In the genomic region with DNA sequence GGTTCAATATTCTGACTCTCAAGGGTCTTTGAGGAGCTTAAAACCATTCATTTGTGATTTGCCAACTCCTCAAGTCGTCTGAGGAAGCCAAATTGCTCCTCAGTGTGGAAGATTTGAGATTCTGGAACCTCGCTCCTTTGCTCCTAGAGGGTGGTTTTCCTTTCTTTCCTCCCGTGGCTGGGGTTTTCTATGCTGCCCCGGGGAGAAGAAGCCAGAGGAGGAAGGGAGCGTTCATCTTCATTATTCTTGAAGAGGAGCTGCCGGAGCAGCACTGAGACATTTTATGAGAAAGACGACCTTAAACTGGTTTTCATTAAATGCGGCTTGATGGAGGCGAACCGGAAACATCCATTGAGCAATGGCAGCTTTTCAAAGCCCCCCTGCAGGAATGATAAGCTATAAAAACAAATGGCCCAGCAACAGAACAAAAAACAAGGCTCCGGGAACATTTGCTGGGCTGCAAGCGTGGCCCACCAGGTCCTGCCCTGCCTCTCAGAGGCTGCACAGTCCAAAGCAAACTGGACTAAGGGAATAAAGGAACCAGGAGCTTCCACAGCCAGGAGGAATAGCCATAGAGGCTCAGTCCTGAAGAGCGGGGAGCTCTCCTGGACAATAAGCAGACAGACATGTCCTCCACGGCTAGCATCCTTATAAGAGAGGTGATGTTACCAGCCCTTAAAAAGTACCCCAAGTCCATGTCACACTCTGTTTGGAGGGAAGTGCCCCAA, we compare ENCODE assay signal across 13 mouse cellular contexts.
DNase-seq lines count a peak whose midpoint lies in the region; ATAC-seq lines count a peak whose summit lies in the region.
"Had no signal": no experiment of that assay in that cellular context is flagged by ENCODE, and none has a peak within 500 bp of the region (broad histone marks: within the 10 kb centered on the region; RNA-seq: fewer than 3 reads in every experiment).

No protein-coding gene starts in this region.

- no peak overlapping the region for H3K9ac ChIP-seq in midbrain, embryonic 13.5 days (replicated peaks)
- no peak overlapping the region for H3K9ac ChIP-seq in midbrain, embryonic 14.5 days (replicated peaks; ENCODE audit: low read length)
- no peak overlapping the region for H3K9ac ChIP-seq in neural tube, embryonic 14.5 days (replicated peaks; ENCODE audit: low read depth, low read length)
- H3K9ac ChIP-seq: liver, embryonic 15.5 days had no signal

- peaks cover 27% of the 10 kb centered on the region for H3K4me1 ChIP-seq in heart, embryonic 10.5 days
- H3K4me1 ChIP-seq in midbrain, embryonic 13.5 days (replicated peaks): peaks cover 7% of the 10 kb centered on the region; the same call in 1 of the 2 replicates
- H3K4me1 ChIP-seq in midbrain, embryonic 14.5 days (ENCODE audit: control insufficient read depth, insufficient read depth, low read length): no peaks in the 10 kb centered on the region
- peaks cover 9% of the 10 kb centered on the region for H3K4me1 ChIP-seq in neural tube, embryonic 14.5 days (ENCODE audit: control insufficient read depth, insufficient read depth, low read length)
- H3K4me1 ChIP-seq: liver, embryonic 15.5 days had no signal

- 38% methylated on average over 14 of the region's 14 CpGs for WGBS in heart, embryonic 10.5 days
- WGBS in midbrain, embryonic 13.5 days: 26% methylated on average over 14 of the region's 14 CpGs
- WGBS in midbrain, embryonic 14.5 days: 26% methylated on average over 14 of the region's 14 CpGs
- WGBS in neural tube, embryonic 14.5 days: 3% methylated on average over 14 of the region's 14 CpGs

- peak overlapping the region; percentile 57; the same call in 1 of the 2 replicates for H3K27ac ChIP-seq in heart, embryonic 10.5 days
- peak overlapping the region; percentile 3; the same call in 1 of the 2 replicates for H3K27ac ChIP-seq in midbrain, embryonic 13.5 days
- no peak overlapping the region for H3K27ac ChIP-seq in midbrain, embryonic 14.5 days (replicated peaks; ENCODE audit: low read depth, low read length)
- H3K27ac ChIP-seq in neural tube, embryonic 14.5 days (ENCODE audit: low read depth, low read length): peak overlapping the region; percentile 72
- H3K27ac ChIP-seq: liver, embryonic 15.5 days had no signal

- no peak overlapping the region for H3K4me2 ChIP-seq in midbrain, embryonic 13.5 days (replicated peaks)
- H3K4me2 ChIP-seq in midbrain, embryonic 14.5 days (ENCODE audit: low read length): no peak overlapping the region
- H3K4me2 ChIP-seq in neural tube, embryonic 14.5 days (ENCODE audit: low read depth, low read length): no peak overlapping the region
- H3K4me2 ChIP-seq: liver, embryonic 15.5 days had no signal

- no peak for DNase-seq in heart, embryonic 10.5 days (ENCODE audit: low spot score)
- DNase-seq in heart, postnatal 14 days: no peak
- DNase-seq in midbrain, embryonic 14.5 days: no peak
- DNase-seq in kidney, postnatal 25 days: peak; percentile 18 to 43
- no peak for DNase-seq in adrenal gland, adult 2 months
- DNase-seq in left cerebral cortex, adult 18-20 months (ENCODE audit: low spot score in 2 of 2): no peak
- DNase-seq: cerebellum, adult 9-10 months; layer of hippocampus, postnatal 36 days; right cerebral cortex, postnatal 14 days; thymus, postnatal 36 days had no signal

- 0 out of 2 replicates have a peak, but pooled peaks cover 5% of the 10 kb centered on the region for H3K27me3 ChIP-seq in heart, embryonic 10.5 days (ENCODE audit: insufficient read depth, poor library complexity, severe bottlenecking)
- H3K27me3 ChIP-seq in midbrain, embryonic 13.5 days: peaks cover 35% of the 10 kb centered on the region
- no peaks in the 10 kb centered on the region for H3K27me3 ChIP-seq in midbrain, embryonic 14.5 days (ENCODE audit: control insufficient read depth, insufficient read depth, low read length)
- H3K27me3 ChIP-seq in neural tube, embryonic 14.5 days (ENCODE audit: control insufficient read depth, insufficient read depth, low read length): peaks cover 5% of the 10 kb centered on the region; the same call in 1 of the 2 replicates
- H3K27me3 ChIP-seq: liver, embryonic 15.5 days had no signal

- no peaks in the 10 kb centered on the region for H3K9me3 ChIP-seq in heart, embryonic 10.5 days
- H3K9me3 ChIP-seq in midbrain, embryonic 13.5 days: no peaks in the 10 kb centered on the region
- no peaks in the 10 kb centered on the region for H3K9me3 ChIP-seq in midbrain, embryonic 14.5 days (ENCODE audit: control insufficient read depth, low read length)
- no peaks in the 10 kb centered on the region for H3K9me3 ChIP-seq in neural tube, embryonic 14.5 days (ENCODE audit: control insufficient read depth, low read length)
- H3K9me3 ChIP-seq: liver, embryonic 15.5 days had no signal

- no peak for ATAC-seq in midbrain, embryonic 13.5 days
- ATAC-seq in midbrain, embryonic 14.5 days (ENCODE audit: low FRiP score, low TSS enrichment): no peak
- 0 out of 2 replicates have a peak, but pooled peaks have one; percentile 31 for ATAC-seq in neural tube, embryonic 14.5 days (ENCODE audit: low read depth)

- intact Hi-C loops in heart, postnatal 14 days (cut with DNase I): no loop called here

- no peaks in the 10 kb centered on the region for H3K36me3 ChIP-seq in heart, embryonic 10.5 days
- no peaks in the 10 kb centered on the region; the same call in 1 of the 2 replicates for H3K36me3 ChIP-seq in midbrain, embryonic 13.5 days
- no peaks in the 10 kb centered on the region for H3K36me3 ChIP-seq in midbrain, embryonic 14.5 days (ENCODE audit: control insufficient read depth, insufficient read depth, low read length)
- H3K36me3 ChIP-seq in neural tube, embryonic 14.5 days (ENCODE audit: control insufficient read depth, insufficient read depth, low read length): no peaks in the 10 kb centered on the region
- H3K36me3 ChIP-seq: liver, embryonic 15.5 days had no signal

- no peak overlapping the region for H3K4me3 ChIP-seq in heart, embryonic 10.5 days
- no peak overlapping the region for H3K4me3 ChIP-seq in midbrain, embryonic 13.5 days (replicated peaks)
- no peak overlapping the region for H3K4me3 ChIP-seq in midbrain, embryonic 14.5 days (replicated peaks; ENCODE audit: low read depth, low read length)
- no peak overlapping the region for H3K4me3 ChIP-seq in neural tube, embryonic 14.5 days (ENCODE audit: low read depth, low read length)
- H3K4me3 ChIP-seq: liver, embryonic 15.5 days had no signal

Comparison
In these comparisons a context has a peak if more than half of its experiments do, and no peak if none do; other contexts are left out.
1. DNase-seq: peak in kidney, postnatal 25 days (2 of 2); none in heart, embryonic 10.5 days (single experiment), heart, postnatal 14 days (0 of 2), midbrain, embryonic 14.5 days (single experiment), adrenal gland, adult 2 months (single experiment) and left cerebral cortex, adult 18-20 months (0 of 2).